Mouse (Mus musculus) induced T-regulatory cell, adult 2 months (primary cell): ENCODE results near the gene Reck.

Experiments
- DNase-seq: peaks from one replicate; pipeline ENCODE4 v3.0.0-alpha.2; 2012; ENCODE audit warnings: low read depth

Reck gene

DNA sequence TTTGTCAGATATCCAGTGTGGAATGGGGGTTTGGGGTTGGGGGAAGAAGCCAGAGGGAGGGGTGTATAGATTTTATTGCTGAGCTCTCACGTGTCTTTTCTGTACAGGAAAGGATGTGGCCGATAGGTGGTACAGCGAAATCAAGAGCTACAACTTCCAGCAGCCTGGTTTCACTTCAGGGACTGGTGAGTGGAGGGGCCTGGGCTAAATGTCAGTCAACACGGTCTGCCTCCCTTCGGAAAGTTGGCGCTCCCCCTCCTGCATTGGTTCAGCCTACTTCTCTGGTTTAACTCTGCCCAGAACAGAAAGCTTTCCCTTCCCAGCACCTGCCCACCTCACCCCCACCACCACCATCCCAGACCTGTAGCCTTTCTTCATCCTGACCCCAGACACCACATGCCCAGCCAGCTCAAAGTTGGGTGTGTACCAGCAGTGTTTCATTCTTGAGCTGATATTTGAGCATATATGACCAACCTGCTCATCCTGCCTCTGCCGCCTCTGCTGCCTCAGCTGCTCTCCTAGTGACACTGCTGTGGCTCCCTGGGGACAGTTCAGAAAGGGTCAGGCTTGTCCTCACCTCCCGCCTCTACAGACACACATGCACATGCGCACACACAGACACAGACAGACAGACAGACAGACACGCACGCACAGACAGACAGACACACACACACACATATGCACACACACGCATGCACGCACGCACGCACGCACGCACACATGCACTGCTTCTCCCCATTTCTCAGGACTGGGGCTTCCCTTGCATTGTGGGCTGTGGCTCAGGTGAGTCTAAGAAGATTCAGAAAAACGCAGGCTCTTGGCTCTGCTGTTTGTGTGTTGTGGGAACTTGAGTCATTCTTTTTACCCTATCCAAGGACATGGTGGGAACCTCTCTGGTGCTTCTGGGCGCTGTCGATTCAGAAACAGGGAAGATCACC, 95.3 kb downstream of the Reck start:
- peak; percentile 80 for DNase-seq

DNA sequence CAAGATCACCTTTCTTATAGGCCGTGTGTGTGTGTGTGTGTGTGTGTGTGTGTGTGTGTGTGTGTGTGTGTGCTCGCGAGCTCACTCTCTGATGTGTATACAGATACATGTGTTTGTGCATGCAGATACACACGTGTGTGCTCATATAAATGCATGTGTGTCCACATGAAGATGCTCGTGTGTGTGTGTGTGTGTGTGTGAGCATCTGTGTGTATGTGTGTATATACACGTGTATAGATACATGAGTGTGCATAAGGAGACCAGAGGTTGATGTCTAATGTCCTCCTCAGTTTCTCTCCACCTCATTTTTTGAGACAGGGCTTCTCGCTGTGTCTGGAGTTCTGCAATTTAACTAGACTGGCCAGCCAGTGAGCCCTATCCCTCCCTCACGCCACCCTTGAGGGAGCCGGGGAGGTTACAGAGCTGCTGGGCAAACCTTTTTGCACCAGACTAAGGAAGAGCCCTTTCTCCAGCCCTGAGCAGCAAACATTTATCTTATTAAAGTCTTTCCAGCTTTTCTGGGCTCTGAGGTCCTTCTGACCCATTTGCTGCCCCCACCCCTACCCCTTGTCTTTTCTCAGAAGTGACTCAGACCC, 96.3 kb downstream of the Reck start:
- no peak for DNase-seq

DNA sequence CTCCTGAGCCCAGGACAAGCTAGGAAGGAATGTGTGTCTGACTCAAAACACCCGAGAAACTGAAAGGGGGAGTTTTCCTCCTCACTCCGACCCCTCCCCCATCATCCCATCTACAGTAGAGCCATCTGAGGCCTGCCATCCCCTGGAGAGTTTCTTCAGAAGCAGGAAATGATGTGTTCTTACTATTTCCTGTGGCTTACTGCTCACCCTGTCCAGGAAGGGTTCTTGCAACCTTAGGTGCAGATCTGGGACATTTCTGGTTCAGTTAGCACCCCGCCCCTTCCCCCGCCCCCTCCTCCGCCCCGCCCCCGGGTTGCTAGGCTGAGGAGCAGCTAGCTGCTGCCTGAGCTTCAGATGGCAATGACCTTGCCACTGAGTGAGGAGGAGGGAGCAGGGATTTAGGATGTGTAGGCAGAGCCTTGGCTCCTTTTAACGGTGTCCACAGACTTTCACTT, 96.8 kb downstream of the Reck start:
- DNase-seq, result peak; percentile 93

DNA sequence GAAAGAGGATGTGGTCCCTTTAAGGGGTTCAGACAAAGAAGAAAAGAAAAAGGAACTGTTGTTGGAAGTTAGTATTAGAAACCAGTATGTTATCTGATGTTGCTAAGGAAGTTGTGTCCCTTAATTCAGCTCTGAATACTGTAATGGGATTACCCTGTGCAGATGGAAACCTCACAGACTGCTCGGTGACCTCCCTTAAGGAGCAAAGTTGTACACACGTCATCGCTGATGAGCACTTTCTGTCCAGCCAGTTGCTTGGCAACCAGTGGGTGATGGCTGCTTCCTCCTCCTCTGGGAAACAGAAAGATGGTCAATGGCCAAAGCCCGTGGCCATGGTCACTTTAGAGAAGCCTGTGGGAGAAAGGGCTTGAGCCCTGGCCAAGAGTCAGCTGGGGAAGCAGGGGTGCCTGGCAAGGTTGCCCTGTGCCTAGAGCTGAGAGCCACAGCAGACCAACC, 98.2 kb downstream of the Reck start:
- peak; percentile 80 for DNase-seq

DNA sequence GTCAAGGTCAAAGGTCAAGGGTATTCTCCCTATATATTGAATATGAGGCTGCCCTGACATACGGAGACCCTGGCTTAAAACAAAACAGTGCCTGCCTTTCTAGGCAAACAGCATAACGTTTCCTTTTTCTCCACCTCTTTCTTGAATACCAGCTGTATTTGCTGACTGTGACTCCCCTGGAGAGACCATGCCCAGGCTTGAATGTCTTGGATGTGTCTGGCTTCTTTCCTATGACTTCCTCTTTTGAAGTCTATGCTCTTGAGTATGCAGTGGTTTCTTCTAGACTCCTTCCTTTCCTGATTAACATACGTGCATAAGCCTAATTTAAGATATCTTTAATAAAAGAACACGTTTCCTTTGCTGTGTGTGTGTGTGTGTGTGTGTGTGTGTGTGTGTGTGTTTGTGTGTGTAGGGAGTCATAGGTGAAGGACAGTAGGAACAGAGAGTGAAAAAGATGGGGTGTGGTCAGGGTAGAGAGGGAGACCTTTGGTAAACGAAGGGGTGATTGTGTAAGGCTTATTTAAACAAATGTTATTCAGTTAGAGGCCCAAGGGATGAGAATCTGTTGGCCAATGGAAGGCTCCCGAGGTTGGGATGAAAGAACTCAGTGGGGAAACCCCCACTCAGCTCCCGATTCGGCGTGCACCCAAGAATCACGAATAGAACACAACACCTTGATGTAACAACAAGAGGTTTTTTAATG, 99.7 kb downstream of the Reck start:
- no peak for DNase-seq

GRCm38 (mm10) chr4:43976223-43976740, 101.0 kb downstream of the Reck start:
- DNase-seq, result no peak

DNA sequence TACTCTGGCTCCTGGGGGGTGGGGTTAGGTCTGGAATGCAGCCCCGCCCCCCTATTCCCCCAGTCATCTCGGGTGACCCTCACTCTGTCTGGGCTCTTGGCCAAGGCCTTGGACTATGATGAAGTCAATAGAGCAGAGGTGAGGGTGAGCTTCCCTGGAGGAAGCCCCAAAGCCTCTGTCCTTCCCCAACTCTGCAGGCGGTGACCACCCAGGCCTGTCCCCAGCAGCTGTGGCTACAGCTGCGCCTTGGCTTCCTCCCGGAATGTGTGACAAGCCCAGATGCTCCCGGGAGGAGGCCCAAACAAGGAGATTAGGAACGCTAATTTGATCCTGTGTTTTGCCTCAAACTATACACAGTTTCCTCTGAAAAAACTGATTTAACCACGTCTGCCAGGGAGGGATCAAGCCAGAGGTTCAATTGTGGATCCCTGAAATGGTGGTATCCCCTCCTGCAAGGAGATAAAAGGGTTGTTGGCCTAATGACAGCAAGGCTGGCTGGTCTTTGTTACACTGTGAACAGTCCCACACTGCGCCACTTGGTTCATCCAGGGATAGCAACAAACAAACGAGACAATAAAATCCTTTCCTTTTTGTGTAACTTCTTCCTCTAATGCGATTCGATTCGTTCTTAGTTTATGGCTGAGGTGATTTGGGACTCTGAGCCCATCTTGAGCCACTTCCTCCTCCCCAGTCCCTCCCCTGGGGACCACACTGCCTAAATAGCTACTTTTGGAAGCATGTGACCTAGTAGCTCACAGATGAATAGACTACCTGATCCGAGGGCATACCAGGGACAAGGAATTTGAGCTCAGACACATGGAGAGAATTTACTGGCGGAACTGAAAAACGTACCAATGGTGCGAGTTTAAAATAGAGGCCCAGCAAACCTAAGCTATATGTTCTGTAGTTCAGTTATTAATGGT, 103.5 kb downstream of the Reck start:
- DNase-seq, result no peak

- DNase-seq, result no peak
These were observed 104.4 kb downstream of the Reck start for GRCm38 (mm10) chr4:43979746-43980145.

DNA sequence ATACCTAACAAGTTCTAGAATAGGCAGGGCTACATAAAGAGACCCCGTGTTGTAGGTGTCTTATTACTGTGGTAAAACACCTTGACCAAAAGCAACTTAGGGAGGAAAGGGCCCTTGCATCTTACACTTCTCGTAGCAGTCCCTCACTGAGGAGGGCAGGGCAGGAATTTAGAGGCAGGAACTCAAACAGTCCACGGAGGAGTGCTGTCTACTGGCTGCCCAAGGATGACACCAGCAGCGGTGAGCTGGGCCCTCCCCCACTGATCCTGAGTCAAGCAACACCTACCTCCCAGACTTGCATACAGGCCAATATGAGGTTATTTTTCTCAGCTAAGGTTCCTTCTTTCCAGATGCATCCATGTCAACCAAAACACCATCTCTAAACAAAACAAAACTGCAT, 104.9 kb downstream of the Reck start:
- DNase-seq, result no peak

GRCm38 (mm10) chr4:43980846-43981245, 105.5 kb downstream of the Reck start:
- DNase-seq, result no peak

- DNase-seq, result no peak
These were observed 105.9 kb downstream of the Reck start for GRCm38 (mm10) chr4:43981251-43981650.

DNA sequence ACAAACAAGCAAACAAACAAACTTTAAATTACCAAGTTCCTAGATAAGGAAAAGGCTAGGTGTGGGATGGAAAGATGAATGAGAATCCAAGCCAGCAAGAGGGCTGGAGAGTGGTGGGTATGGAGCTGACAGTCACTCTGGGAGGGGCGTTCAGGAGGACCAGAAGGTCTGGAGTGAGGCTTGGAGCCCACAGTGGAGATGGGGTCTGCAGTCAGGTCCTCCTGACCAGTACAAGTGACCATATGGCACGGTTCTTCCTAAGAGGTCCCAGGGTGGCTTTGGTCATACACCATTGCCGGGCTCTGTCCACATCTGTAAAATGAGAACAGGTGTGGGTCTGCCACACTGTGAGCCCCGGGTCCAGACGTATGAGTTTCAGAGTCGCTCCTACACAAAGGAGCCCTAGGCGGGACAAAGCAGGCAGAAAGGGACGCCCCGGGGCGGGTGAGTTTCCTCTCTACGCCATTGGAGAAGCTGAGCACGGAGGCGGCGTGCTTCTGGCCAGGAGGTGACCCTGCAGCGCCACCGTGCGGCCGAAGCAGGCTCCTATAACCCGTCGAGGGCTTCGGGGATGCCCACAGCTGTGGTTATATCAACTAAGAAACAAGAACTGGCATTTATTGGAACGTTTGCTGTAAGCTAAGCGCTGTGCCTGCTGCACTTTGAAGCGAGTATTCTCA, 106.9 kb downstream of the Reck start:
- DNase-seq, result peak; percentile 96

GRCm38 (mm10) chr4:43983181-43983580, 107.9 kb downstream of the Reck start, which contains the start of gene Ccin:
TSS of gene Ccin (plus strand) at chr4:43983483.
- DNase-seq, result no peak

DNA sequence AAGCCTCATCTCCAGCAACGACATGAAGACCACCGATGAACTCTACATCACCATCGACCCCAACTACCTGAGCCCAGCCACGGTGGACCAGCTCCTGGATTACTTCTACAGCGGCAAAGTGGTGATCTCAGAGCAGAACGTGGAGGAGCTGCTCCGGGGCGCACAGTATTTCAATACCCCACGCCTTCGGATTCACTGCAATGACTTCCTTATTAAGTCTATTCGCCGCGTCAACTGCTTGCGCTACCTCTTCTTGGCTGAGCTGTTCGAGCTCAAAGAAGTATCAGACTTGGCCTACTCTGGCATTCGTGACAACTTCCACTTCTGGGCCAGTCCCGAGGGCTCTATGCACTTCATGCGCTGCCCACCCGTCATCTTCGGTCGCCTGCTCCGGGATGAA, 108.4 kb downstream of the Reck start:
- DNase-seq, result no peak

DNA sequence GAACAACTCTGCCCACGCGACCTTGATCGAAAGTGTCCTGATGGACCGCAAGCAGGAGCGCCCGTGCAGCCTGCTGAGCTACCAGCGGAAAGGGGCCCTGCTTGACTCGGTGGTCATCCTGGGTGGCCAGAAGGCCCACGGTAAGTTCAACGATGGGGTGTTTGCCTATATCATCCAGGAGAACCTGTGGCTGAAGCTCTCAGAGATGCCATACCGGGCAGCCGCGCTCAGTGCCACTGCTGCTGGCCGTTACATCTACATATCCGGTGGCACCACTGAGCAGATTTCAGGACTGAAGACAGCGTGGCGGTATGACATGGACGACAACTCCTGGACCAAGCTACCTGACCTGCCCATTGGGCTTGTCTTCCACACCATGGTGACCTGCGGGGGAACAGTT, 109.0 kb downstream of the Reck start:
- no peak for DNase-seq

- DNase-seq, result no peak
These were observed 113.6 kb downstream of the Reck start for GRCm38 (mm10) chr4:43988976-43989375.

DNA sequence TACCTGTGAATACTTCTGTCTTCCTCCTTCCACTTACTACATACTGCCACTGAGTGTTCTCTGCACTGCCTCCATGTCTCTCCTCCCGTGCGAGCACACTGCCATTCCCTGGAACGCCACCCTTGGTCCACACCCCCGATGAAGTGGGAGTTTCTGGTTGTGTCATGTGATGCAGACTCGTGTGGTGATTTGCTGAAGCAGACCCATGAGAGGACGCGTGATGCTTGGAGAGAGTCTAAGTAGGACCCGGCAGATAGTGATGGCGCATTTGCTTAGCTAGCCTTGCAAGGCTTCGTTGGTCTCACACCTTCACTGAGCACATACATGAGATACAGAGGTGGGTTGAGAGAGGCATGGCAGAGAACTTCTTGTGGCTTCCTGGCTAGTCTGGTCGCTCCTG, 117.7 kb downstream of the Reck start:
- no peak for DNase-seq

DNA sequence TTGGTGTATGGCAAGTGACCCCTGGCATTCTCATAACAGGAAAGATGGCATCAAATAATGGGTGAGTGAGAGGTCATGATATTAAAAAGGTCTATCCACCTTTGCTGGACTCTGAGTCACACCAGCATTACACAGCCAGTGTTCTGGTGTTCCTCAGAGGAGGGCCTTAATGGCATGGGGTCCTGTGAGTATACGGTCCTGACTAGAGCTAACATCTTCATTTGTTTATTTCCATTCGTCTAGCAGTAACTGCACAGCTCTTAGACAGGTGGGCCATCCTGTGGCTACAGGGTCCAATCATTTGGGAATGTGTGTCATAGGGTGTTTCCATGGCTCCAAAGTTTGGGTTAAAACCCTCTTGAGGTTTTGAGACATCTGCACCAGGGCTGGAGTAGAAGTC, 119.0 kb downstream of the Reck start:
- DNase-seq, result no peak
